Mouse (Mus musculus) thymus, adult 2 months (tissue): ENCODE measurements at regions not wholly inside any gene's neighbourhood (a gene's known extent, or its start where the extent isn't known, plus 50 kb on each side); places are given as distances from the start of the nearest gene placed in this dataset.

Experiments used
- DNase-seq: peaks from one replicate; pipeline ENCODE4 v3.0.0; 2021
- H3K27ac ChIP-seq: fragments of 200-500 bp; 2 replicates; pipeline ENCODE4 v1.5.1; 2012; ENCODE audit warnings: low read length, control low read depth; ENCODE audit not compliant: control insufficient read depth, insufficient read depth
- H3K27me3 ChIP-seq: fragments of 200-500 bp; 2 replicates; pipeline ENCODE4 v1.6.1; 2012; ENCODE audit warnings: mild to moderate bottlenecking, low read length, moderate library complexity, mixed read lengths; ENCODE audit not compliant: control insufficient read depth, insufficient read depth
- H3K36me3 ChIP-seq: fragments of 200-500 bp; 2 replicates; pipeline ENCODE4 v1.6.1; 2012; ENCODE audit warnings: mild to moderate bottlenecking, low read length, moderate library complexity; ENCODE audit not compliant: control insufficient read depth, insufficient read depth
- H3K4me1 ChIP-seq: fragments of 200-500 bp; replicated peaks from 2 replicates; pipeline ENCODE4 v1.6.1; 2012; ENCODE audit warnings: low read length; ENCODE audit not compliant: control insufficient read depth, insufficient read depth
- H3K4me3 ChIP-seq: fragments of 200-500 bp; 2 replicates; pipeline ENCODE4 v1.5.1; 2012; ENCODE audit warnings: mild to moderate bottlenecking, low read length, control low read depth, moderate library complexity; ENCODE audit not compliant: control insufficient read depth, insufficient read depth
- CTCF ChIP-seq: fragments of 200-500 bp; IDR thresholded peaks from 2 replicates; pipeline ENCODE4 v1.5.1; 2012; ENCODE audit warnings: mild to moderate bottlenecking, control low read depth, low read length, moderate library complexity, borderline replicate concordance; ENCODE audit not compliant: control insufficient read depth, poor library complexity, insufficient read depth; ENCODE audit errors: extremely low read depth
- POLR2A ChIP-seq: fragments of 200-500 bp; IDR thresholded peaks from 2 replicates; pipeline ENCODE4 v1.6.1; 2012; ENCODE audit warnings: mild to moderate bottlenecking, low read length, control low read depth, moderate library complexity; ENCODE audit not compliant: control insufficient read depth, poor library complexity, insufficient read depth; ENCODE audit errors: extremely low read depth
- WGBS: fragments of 180-500 bp; shearing (Covaris S2); methylation state at CpG from one replicate; pipeline ENCODE4 v1.1.7; 2018; 5-methylcytosine and 5-hydroxymethylcytosine counted together

- no peaks in the 10 kb centered on the region for H3K4me1 ChIP-seq
- no peaks in the 10 kb centered on the region for H3K27me3 ChIP-seq
- TF ChIP-seq CTCF (no peak), POLR2A (no peak)
- H3K36me3 ChIP-seq = no peaks in the 10 kb centered on the region
- DNase-seq = no peak
- WGBS = 92% methylated on average over 8 of the region's 8 CpGs
- H3K4me3 ChIP-seq = no peak overlapping the region
- H3K27ac ChIP-seq = no peak overlapping the region
Measured at GRCm38 (mm10) chr3:38322426-38322825, 162.2 kb downstream of the Ankrd50 start.

- Histone ChIP-seq H3K4me1 (peaks cover 4% of the 10 kb centered on the region; the same call in 1 of the 2 replicates), H3K4me3 (no peak overlapping the region), H3K27me3 (no peaks in the 10 kb centered on the region), H3K27ac (no peak overlapping the region), H3K36me3 (no peaks in the 10 kb centered on the region)
- TF ChIP-seq POLR2A = no peak
- TF ChIP-seq CTCF = no peak
- no peak for DNase-seq
- 98% methylated on average over 3 of the region's 3 CpGs for WGBS
Measured at GRCm38 (mm10) chr3:38321620-38322019, 163.0 kb downstream of the Ankrd50 start.

- Histone ChIP-seq H3K4me3 (no peak overlapping the region), H3K27me3 (no peaks in the 10 kb centered on the region), H3K27ac (no peak overlapping the region), H3K4me1 (peaks cover 4% of the 10 kb centered on the region; the same call in 1 of the 2 replicates), H3K36me3 (no peaks in the 10 kb centered on the region)
- no peak for TF ChIP-seq POLR2A
- TF ChIP-seq CTCF = no peak
- DNase-seq = no peak
- WGBS = 98% methylated on average over 6 of the region's 6 CpGs
Measured at GRCm38 (mm10) chr3:38320998-38321397, 163.6 kb downstream of the Ankrd50 start.

- no peak overlapping the region for H3K27ac ChIP-seq
- H3K4me1 ChIP-seq = peaks cover 4% of the 10 kb centered on the region; the same call in 1 of the 2 replicates
- no peak for DNase-seq
- no peak overlapping the region for H3K4me3 ChIP-seq
- TF ChIP-seq CTCF (no peak), POLR2A (no peak)
- H3K27me3 ChIP-seq = no peaks in the 10 kb centered on the region
- H3K36me3 ChIP-seq = no peaks in the 10 kb centered on the region
- WGBS = 97% methylated on average over 6 of the region's 6 CpGs
Measured at GRCm38 (mm10) chr3:38312834-38313233, 171.8 kb downstream of the Ankrd50 start.

GRCm38 (mm10) chr3:38312121-38312520, 172.5 kb downstream of the Ankrd50 start:
- H3K27me3 ChIP-seq = no peaks in the 10 kb centered on the region
- no peak for TF ChIP-seq POLR2A
- no peak for TF ChIP-seq CTCF
- no peaks in the 10 kb centered on the region for H3K36me3 ChIP-seq
- no peak for DNase-seq
- H3K4me3 ChIP-seq = no peak overlapping the region
- no peak overlapping the region for H3K27ac ChIP-seq
- 89% methylated on average over 3 of the region's 3 CpGs for WGBS
- peaks cover 4% of the 10 kb centered on the region; the same call in 1 of the 2 replicates for H3K4me1 ChIP-seq

- no peak overlapping the region for H3K27ac ChIP-seq
- no peak for DNase-seq
- TF ChIP-seq CTCF = no peak
- TF ChIP-seq POLR2A = no peak
Measured at GRCm38 (mm10) chr3:38299898-38300751, 184.5 kb downstream of the Ankrd50 start.

GRCm38 (mm10) chr3:38299236-38299897, 185.3 kb downstream of the Ankrd50 start:
- 86% methylated on average over 2 of the region's 2 CpGs for WGBS
- no peaks in the 10 kb centered on the region for H3K36me3 ChIP-seq
- H3K4me1 ChIP-seq = peaks cover 14% of the 10 kb centered on the region
- DNase-seq = no peak
- no peak overlapping the region for H3K4me3 ChIP-seq
- no peak for TF ChIP-seq POLR2A
- TF ChIP-seq CTCF = no peak
- H3K27me3 ChIP-seq = no peaks in the 10 kb centered on the region
- no peak overlapping the region for H3K27ac ChIP-seq

More at GRCm38 (mm10) chr3:38299898-38300751, 184.5 kb downstream of the Ankrd50 start:
- Histone ChIP-seq H3K36me3 (no peaks in the 10 kb centered on the region), H3K4me3 (no peak overlapping the region), H3K4me1 (peaks cover 14% of the 10 kb centered on the region), H3K27me3 (no peaks in the 10 kb centered on the region)
- whole genome bisulfite sequencing = 72% methylated on average over 11 of the region's 11 CpGs
